Mouse (Mus musculus) megakaryocyte, embryonic 14.5 days (primary cell): Measurements from ENCODE around the gene Gria1.

ENCODE experiments used
- FLI1 ChIP-seq: IDR thresholded peaks from 2 replicates; pipeline ENCODE4 v1.6.1; 2012; ENCODE audit warnings: low read length, inconsistent platforms, mixed read lengths
- GATA1 ChIP-seq: IDR thresholded peaks from 3 replicates; pipeline ENCODE4 v1.6.1; 2012; ENCODE audit warnings: mixed read lengths, low read length, inconsistent platforms, borderline replicate concordance

DNA sequence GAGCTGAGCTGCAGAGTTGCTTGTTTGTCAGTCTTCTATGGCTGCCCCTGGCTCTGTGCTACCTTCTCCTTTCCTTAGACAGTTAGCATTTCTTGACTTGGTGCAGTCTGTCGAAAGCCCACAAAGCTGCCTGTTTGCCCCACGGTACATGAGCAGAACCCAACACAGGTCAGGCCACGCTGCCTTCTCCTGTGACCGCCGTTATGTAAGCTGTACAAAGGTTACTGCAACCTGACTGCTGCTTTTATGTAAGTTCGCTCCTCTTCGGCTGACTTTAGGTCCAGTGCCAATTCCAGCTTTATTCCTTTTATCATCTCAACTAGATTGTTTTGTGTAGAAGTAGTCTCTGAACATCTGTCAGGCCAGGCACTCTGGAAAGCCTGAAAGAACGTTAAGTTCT lies 115.9 kb downstream of the Gria1 start:
- TF ChIP-seq GATA1 (no peak), FLI1 (no peak)
